Mouse (Mus musculus): Measurements from ENCODE around the gene Gpx3. TPM values are rescaled to one million over a fixed set of nuclear protein-coding genes. Genes with fewer than 3 reads are reported as not detected.

The Gpx3 gene
- total RNA-seq, 2 experiments from 2014 or later = 46.5 to 139 TPM

DNA sequence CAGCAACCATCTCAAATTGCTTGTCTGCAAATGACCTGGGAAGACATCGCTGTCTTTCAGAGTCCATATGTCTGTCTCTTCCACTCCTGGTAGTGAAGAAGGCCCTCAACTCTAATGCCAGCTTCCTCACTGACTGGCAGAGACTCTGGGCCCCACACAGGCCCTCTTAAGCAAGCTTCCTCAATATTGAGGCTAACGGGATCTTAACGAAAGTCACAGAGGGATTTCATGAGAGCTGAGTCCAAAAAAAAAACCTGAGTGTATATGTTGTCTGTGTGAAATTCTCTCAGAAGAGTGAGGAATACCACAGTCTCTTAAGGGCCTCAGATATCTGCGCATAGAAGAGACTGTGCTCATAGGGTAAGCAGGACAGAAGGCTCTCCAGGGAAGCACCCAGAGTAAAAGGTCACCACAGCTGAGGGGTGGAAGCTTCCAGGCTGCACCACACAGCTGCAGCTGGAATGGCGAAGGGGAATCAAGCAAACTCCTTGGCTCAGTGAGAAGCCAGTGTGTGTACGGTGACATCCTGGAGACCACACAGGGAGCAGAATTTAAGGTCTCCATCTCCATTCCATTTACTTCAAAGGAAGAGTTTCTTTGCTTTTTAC is 18.8 kb downstream of the Gpx3 start:
- peak; percentile 57 for DNase-seq
- intact Hi-C loops (cut with DNase I) = no loop called here
- H3K27ac ChIP-seq = peak overlapping the region; percentile 89
- H3K4me3 ChIP-seq = no peak overlapping the region
- no peak for TF ChIP-seq CTCF (IDR thresholded peaks at IDR 0.05)

DNA sequence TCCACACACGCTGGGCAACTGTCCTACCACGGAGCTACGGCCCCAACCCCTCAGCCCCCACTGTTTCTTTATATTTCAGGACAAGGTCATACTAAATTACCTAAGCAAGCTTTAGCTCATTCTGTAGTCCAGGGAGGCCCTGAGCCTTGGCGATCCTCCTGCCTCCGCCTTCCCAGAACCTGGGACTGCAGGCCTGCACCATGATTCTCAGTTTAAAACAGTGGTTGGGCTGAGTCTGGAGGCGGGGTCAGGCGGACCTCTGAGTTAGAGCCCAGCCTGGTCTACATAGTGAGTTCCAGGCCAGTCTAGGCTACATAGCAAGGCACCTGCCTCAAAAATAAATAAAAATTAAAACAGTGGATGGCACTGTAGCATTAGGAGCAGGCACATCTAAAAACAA is 19.5 kb downstream of the Gpx3 start:
- DNase-seq = peak; percentile 78
- H3K27ac ChIP-seq = peak overlapping the region; percentile 89
- intact Hi-C loops (cut with DNase I) = no loop called here

GRCm38 (mm10) chr11:54922488-54922887 is 20.2 kb downstream of the Gpx3 start:
- intact Hi-C loops (cut with DNase I) = no loop called here
- H3K4me3 ChIP-seq = no peak overlapping the region
- no peak for DNase-seq
- H3K27ac ChIP-seq = peak overlapping the region; percentile 89
- TF ChIP-seq CTCF (IDR thresholded peaks at IDR 0.05) = no peak

More for the DNA sequence above, 19.5 kb downstream of the Gpx3 start:
- TF ChIP-seq CTCF (IDR thresholded peaks at IDR 0.05) = no peak
- H3K4me3 ChIP-seq = no peak overlapping the region

- TF ChIP-seq CTCF (IDR thresholded peaks at IDR 0.05) = no peak
Measured at GRCm38 (mm10) chr11:54924145-54924544, 21.9 kb downstream of the Gpx3 start.

GRCm38 (mm10) chr11:54927346-54928140 is 25.3 kb downstream of the Gpx3 start:
- peak; percentile 83 for DNase-seq
- peak; percentile 96 for TF ChIP-seq CTCF (IDR thresholded peaks at IDR 0.05)
- Histone ChIP-seq H3K4me3 (no peak overlapping the region), H3K27ac (peak overlapping the region; percentile 67)
- intact Hi-C loops (cut with DNase I) = loop anchor here (1.0 to 5.0 kb wide), 2 partner anchors 46 to 225 kb away; no protein-coding TSS in a partner anchor

More at GRCm38 (mm10) chr11:54924145-54924544, 21.9 kb downstream of the Gpx3 start:
- DNase-seq = no peak
- intact Hi-C loops (cut with DNase I) = no loop called here
- no peak overlapping the region for H3K27ac ChIP-seq
- no peak overlapping the region for H3K4me3 ChIP-seq

- Histone ChIP-seq H3K4me3 (no peak overlapping the region), H3K27ac (peak overlapping the region; percentile 67; the same call in 1 of the 2 replicates)
- TF ChIP-seq CTCF (IDR thresholded peaks at IDR 0.05) = no peak
- intact Hi-C loops (cut with DNase I) = loop anchor here (5.0 kb wide), 1 partner anchor 226 kb away; no protein-coding TSS in a partner anchor
- DNase-seq = no peak
Measured at GRCm38 (mm10) chr11:54928219-54928618, 26.0 kb downstream of the Gpx3 start.

DNA sequence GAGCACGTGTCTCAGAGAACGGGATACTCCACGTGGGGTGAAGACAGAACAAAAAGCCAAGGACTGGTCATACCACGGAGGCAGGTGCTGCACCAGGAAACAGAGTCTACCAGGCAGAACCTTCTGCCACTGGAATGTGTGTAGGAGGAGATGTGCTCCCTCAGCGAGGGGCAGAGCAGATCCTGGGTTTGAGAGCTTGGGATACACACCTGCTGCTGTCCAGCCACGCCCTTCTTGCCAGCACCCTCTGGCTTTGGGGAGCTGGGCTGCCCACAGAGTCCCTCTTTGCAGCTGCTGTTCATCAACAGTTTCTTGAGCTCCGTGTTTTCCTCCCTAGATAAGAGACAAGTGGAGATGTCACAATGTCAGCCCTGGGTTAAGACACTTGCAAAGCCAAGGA is 26.6 kb downstream of the Gpx3 start:
- DNase-seq = no peak
- no peak overlapping the region for H3K27ac ChIP-seq
- TF ChIP-seq CTCF (IDR thresholded peaks at IDR 0.05) = no peak
- H3K4me3 ChIP-seq = no peak overlapping the region
- intact Hi-C loops (cut with DNase I) = loop anchor here (5.0 kb wide), 1 partner anchor 227 kb away; no protein-coding TSS in a partner anchor

GRCm38 (mm10) chr11:54929290-54929689 is 27.0 kb downstream of the Gpx3 start:
- no peak overlapping the region for H3K4me3 ChIP-seq
- DNase-seq = no peak
- intact Hi-C loops (cut with DNase I) = loop anchor here (5.0 kb wide), 1 partner anchor 227 kb away; no protein-coding TSS in a partner anchor
- TF ChIP-seq CTCF (IDR thresholded peaks at IDR 0.05) = no peak
- H3K27ac ChIP-seq = no peak overlapping the region

DNA sequence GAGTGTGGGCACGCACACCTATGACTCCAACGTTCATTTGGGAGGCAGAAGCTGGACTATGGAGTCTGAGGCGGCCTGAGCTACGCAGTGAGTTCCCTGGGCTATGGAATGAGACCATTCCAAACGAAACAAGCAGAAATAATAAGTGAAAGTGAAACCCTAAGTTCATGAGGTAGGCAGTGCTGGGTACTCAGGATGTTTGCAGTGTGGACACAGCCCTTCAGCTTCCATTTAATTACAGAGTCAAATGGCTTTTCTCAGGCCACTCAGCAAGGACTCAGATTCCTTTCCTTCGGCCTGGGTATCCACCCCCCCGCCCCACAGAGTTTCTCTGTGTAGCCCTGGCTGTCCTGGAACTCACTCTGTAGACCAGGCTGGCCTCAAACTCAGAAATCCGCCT is 27.5 kb downstream of the Gpx3 start:
- no peak for TF ChIP-seq CTCF (IDR thresholded peaks at IDR 0.05)
- no peak for DNase-seq
- intact Hi-C loops (cut with DNase I) = loop anchor here (1.0 to 10.0 kb wide), 4 partner anchors 55 to 227 kb away; partner anchors contain the start of gene Slc36a3

GRCm38 (mm10) chr11:54930318-54930979 is 28.2 kb downstream of the Gpx3 start:
- Histone ChIP-seq H3K4me3 (no peak overlapping the region), H3K27ac (peak overlapping the region; percentile 38; the same call in 1 of the 2 replicates)
- peak; percentile 69 for DNase-seq
- intact Hi-C loops (cut with DNase I) = loop anchor here (1.0 to 10.0 kb wide), 3 partner anchors 54 to 224 kb away; partner anchors contain the start of gene Slc36a3
- TF ChIP-seq CTCF (IDR thresholded peaks at IDR 0.05) = peak; percentile 81

More for the DNA sequence above, 27.5 kb downstream of the Gpx3 start:
- Histone ChIP-seq H3K27ac (no peak overlapping the region), H3K4me3 (no peak overlapping the region)

- no peak overlapping the region for H3K27ac ChIP-seq
- DNase-seq = peak; percentile 55
- peak; percentile 86 for TF ChIP-seq CTCF (IDR thresholded peaks at IDR 0.05)
- no peak overlapping the region for H3K4me3 ChIP-seq
- intact Hi-C loops (cut with DNase I) = loop anchor here (5.0 to 10.0 kb wide), 2 partner anchors 106 to 223 kb away; partner anchors contain the start of gene Slc36a3
Measured at GRCm38 (mm10) chr11:54931405-54932093, 29.3 kb downstream of the Gpx3 start.

GRCm38 (mm10) chr11:54932540-54932939 is 30.3 kb downstream of the Gpx3 start:
- Histone ChIP-seq H3K4me3 (no peak overlapping the region), H3K27ac (no peak overlapping the region)
- TF ChIP-seq CTCF (IDR thresholded peaks at IDR 0.05) = no peak
- DNase-seq = no peak
- intact Hi-C loops (cut with DNase I) = loop anchor here (5.0 to 10.0 kb wide), 2 partner anchors 105 to 222 kb away; partner anchors contain the start of gene Slc36a3

Measured in gastrocnemius, adult 2 months (tissue).